In the genomic region with DNA sequence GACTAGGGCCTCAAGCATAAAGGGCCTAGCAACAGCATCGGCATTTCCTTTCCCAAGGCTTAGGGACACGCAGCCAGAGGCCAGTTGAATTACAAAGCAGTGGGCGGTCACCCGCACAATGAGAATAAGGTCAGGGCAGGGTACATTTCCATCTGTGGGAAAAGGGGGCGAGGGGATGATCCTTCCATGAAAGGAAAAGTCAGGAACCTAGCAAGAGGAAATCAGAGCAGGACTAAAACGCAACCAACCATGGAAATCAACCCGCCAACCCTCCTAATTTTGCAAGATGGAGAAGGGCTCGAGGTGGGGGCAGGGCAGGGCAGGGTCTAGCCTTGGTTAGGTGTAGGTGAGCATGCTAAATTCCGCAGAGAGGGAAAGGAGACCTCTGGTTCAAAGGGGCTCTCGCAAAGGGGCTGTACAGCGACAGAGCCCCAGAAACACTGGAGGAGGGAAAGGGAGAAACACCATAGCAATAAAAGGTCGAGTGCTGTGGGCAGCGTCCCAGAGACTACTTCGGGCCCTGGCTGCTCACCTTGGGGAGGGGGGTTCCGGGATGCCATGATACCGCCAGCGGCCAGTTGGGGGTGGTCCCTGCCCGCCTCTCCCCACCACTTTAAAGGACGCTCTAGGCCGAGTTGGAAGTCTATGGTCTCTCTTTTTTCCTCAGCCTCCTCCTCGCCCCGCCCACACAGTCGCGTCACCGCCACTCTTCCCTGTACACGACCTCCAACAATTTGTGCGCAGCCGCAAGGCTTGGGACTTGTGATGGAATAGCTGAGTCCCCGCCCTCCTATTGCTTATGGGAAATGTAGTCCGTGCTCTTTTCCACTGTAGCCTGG, we compare ENCODE assay signal across 8 mouse cellular contexts. TPM values are rescaled to one million over a fixed set of nuclear protein-coding genes. Genes with fewer than 3 reads are reported as not detected.
DNase-seq lines count a peak whose midpoint lies in the region; ATAC-seq lines count a peak whose summit lies in the region.

A gene (minus strand): TSS at position 705 of the 839 bp plus-strand sequence.

- ATAC-seq in hindbrain, embryonic 12.5 days (ENCODE audit: low FRiP score) = peak; percentile 98

- H3K27ac ChIP-seq in hindbrain, embryonic 12.5 days = peak within 1 kb of the TSS; percentile 90

- H3K4me3 ChIP-seq in hindbrain, embryonic 12.5 days = peak within 1 kb of the TSS; percentile 43

- 15% methylated on average over 30 of the region's 30 CpGs for WGBS in hindbrain, embryonic 12.5 days

- H3K27me3 ChIP-seq in hindbrain, embryonic 12.5 days = no peaks in the 10 kb centered on the region

- H3K36me3 ChIP-seq in hindbrain, embryonic 12.5 days = no peaks in the 10 kb centered on the region

- H3K4me2 ChIP-seq in hindbrain, embryonic 12.5 days (replicated peaks) = peak within 1 kb of the TSS; percentile 51

- no peaks in the 10 kb centered on the region for H3K9me3 ChIP-seq in hindbrain, embryonic 12.5 days (replicated peaks)

- peak; percentile 96 for DNase-seq in NIH3T3 (ENCODE audit: low read depth)
- DNase-seq in cerebellum, postnatal 10 days = peak; percentile 94 to 98
- DNase-seq in frontal cortex, postnatal 10 days (ENCODE audit: low spot score in 2 of 2) = peak; percentile 92 to 94
- DNase-seq in layer of hippocampus, postnatal 25 days (ENCODE audit: extremely low spot score in 1 of 2, low spot score in 1 of 2) = peak; percentile 80 to 84
- peak; percentile 96 for DNase-seq in lung, postnatal 25 days (ENCODE audit: low spot score)
- peak; percentile 91 for DNase-seq in retina, embryonic 14.5 days (ENCODE audit: low spot score)
- DNase-seq in thymus, postnatal 4 days = peak; percentile 95

- no peaks in the 10 kb centered on the region for H3K4me1 ChIP-seq in hindbrain, embryonic 12.5 days

- H3K9ac ChIP-seq in hindbrain, embryonic 12.5 days = peak within 1 kb of the TSS; percentile 54

RNA-seq across cellular contexts. Expression of the gene that starts here (rescaled TPM):
- polyA plus RNA-seq in hindbrain, embryonic 12.5 days (2016; fragmentation: Nextera tagmentation; extraction: Ambion mirVana) = 60.5 and 67.5 TPM in 2 replicates
- total RNA-seq in layer of hippocampus, postnatal 25 days (2021) = 10 to 100 TPM; 40.5 to 44.1 TPM

Comparison
In these comparisons a context has a peak if more than half of its experiments do, and no peak if none do; other contexts are left out.
1. Peak in every context shown above with its lines: DNase-seq, ATAC-seq, H3K4me3 ChIP-seq and H3K27ac ChIP-seq.